Mouse (Mus musculus) neural tube, embryonic 15.5 days (tissue): ENCODE results near the gene Adamtsl1. TPM values are rescaled to one million over a fixed set of nuclear protein-coding genes. Genes with fewer than 3 reads are reported as not detected.
A peak's percentile ranks its signal among the peaks of the same experiment; 100 is the strongest.

Source experiments
- ATAC-seq: fragments of 200-750 bp; cut with Nextera tagmentation; 2 replicates; pipeline ENCODE4 v1.8.0; 2017; ENCODE audit warnings: mild to moderate bottlenecking, moderate TSS enrichment, moderate library complexity; ENCODE audit not compliant: low FRiP score
- H3K27ac ChIP-seq: fragments of 300-500 bp; sonication (generic); replicated peaks from 2 replicates; pipeline ENCODE4 v1.5.1; 2015; ENCODE audit warnings: mild to moderate bottlenecking, inconsistent platforms
- H3K27me3 ChIP-seq: fragments of 300-500 bp; sonication (generic); replicated peaks from 2 replicates; pipeline ENCODE4 v1.6.1; 2015; ENCODE audit warnings: inconsistent platforms
- H3K36me3 ChIP-seq: fragments of 300-500 bp; sonication (generic); 2 replicates; pipeline ENCODE4 v1.6.1; 2015; ENCODE audit warnings: inconsistent platforms
- H3K4me1 ChIP-seq: fragments of 300-500 bp; sonication (generic); 2 replicates; pipeline ENCODE4 v1.6.1; 2015; ENCODE audit warnings: inconsistent platforms
- H3K4me2 ChIP-seq: fragments of 300-500 bp; sonication (generic); 2 replicates; pipeline ENCODE4 v1.6.1; 2015; ENCODE audit warnings: inconsistent platforms, mild to moderate bottlenecking, moderate library complexity
- H3K4me3 ChIP-seq: fragments of 300-500 bp; sonication (generic); replicated peaks from 2 replicates; pipeline ENCODE4 v1.5.1; 2015; ENCODE audit warnings: mild to moderate bottlenecking, inconsistent platforms
- H3K9ac ChIP-seq: fragments of 300-500 bp; sonication (generic); replicated peaks from 2 replicates; pipeline ENCODE4 v1.6.1; 2015; ENCODE audit warnings: mild to moderate bottlenecking, inconsistent platforms
- H3K9me3 ChIP-seq: fragments of 300-500 bp; sonication (generic); replicated peaks from 2 replicates; pipeline ENCODE4 v1.6.1; 2016; ENCODE audit warnings: inconsistent platforms
- WGBS: fragments of 180-500 bp; shearing (Covaris S2); methylation state at CpG from one replicate; pipeline ENCODE4 v1.1.7; 2015; ENCODE audit warnings: mixed read lengths; 5-methylcytosine and 5-hydroxymethylcytosine counted together
- polyA plus RNA-seq: library from polyadenylated mRNA; unstranded; fragments of >200 nt; fragmentation: Nextera tagmentation; extraction: Ambion mirVana; gene quantifications from 2 replicates; pipeline ENCODE4 v1.2.1, GENCODE M21; 2015

Gene Adamtsl1
- polyA plus RNA-seq, 1 experiment from 2014 or later = 13.0 TPM

- ATAC-seq = no peak
Measured at GRCm38 (mm10) chr4:85763161-85764014, 249.4 kb downstream of the Adamtsl1 start.

GRCm38 (mm10) chr4:85764015-85764450, 250.1 kb downstream of the Adamtsl1 start:
- ATAC-seq = no peak
- H3K4me2 ChIP-seq = no peak overlapping the region
- no peaks in the 10 kb centered on the region for H3K36me3 ChIP-seq
- H3K9me3 ChIP-seq = no peaks in the 10 kb centered on the region
- WGBS = 87% methylated on average over 14 of the region's 14 CpGs
- no peak overlapping the region for H3K4me3 ChIP-seq
- H3K27me3 ChIP-seq = no peaks in the 10 kb centered on the region
- H3K4me1 ChIP-seq = peaks cover 8% of the 10 kb centered on the region
- no peak overlapping the region for H3K9ac ChIP-seq
- no peak overlapping the region for H3K27ac ChIP-seq

More at GRCm38 (mm10) chr4:85763161-85764014, 249.4 kb downstream of the Adamtsl1 start:
- H3K4me2 ChIP-seq = no peak overlapping the region
- 61% methylated on average over 5 of the region's 5 CpGs for WGBS
- H3K27me3 ChIP-seq = no peaks in the 10 kb centered on the region
- H3K36me3 ChIP-seq = no peaks in the 10 kb centered on the region
- H3K4me3 ChIP-seq = no peak overlapping the region
- no peaks in the 10 kb centered on the region for H3K9me3 ChIP-seq
- no peak overlapping the region for H3K27ac ChIP-seq
- H3K9ac ChIP-seq = no peak overlapping the region
- peaks cover 8% of the 10 kb centered on the region for H3K4me1 ChIP-seq

GRCm38 (mm10) chr4:85764476-85764875, 250.5 kb downstream of the Adamtsl1 start:
- H3K4me1 ChIP-seq = peaks cover 8% of the 10 kb centered on the region
- H3K9me3 ChIP-seq = no peaks in the 10 kb centered on the region
- no peak overlapping the region for H3K27ac ChIP-seq
- 41% methylated on average over 3 of the region's 3 CpGs for WGBS
- ATAC-seq = no peak
- no peak overlapping the region for H3K4me2 ChIP-seq
- H3K4me3 ChIP-seq = no peak overlapping the region
- no peaks in the 10 kb centered on the region for H3K27me3 ChIP-seq
- no peak overlapping the region for H3K9ac ChIP-seq
- no peaks in the 10 kb centered on the region for H3K36me3 ChIP-seq

DNA sequence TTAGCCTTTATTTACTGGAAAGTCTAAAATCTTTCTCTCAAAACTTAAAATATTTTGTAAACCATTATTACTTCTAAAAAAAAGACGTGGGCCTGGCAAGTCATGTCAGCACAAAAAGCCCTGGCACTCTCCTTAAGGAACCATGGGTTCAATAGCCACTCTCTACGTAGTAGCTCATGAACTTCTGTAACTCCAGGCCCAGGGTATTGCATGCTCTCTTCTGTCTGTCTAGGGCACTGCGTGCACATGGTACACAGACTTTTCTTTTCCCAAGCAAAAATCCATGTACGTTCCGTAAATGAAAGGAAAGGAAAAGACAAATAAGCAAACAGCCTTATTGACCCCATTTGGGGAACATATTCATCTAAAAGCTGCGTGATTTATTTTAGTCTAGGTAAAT, 253.7 kb downstream of the Adamtsl1 start:
- Histone ChIP-seq H3K4me2 (no peak overlapping the region), H3K27ac (peak overlapping the region; percentile 28), H3K9ac (no peak overlapping the region), H3K27me3 (no peaks in the 10 kb centered on the region), H3K4me3 (no peak overlapping the region), H3K9me3 (no peaks in the 10 kb centered on the region), H3K4me1 (peaks cover 8% of the 10 kb centered on the region), H3K36me3 (no peaks in the 10 kb centered on the region)
- WGBS = 70% methylated on average over 6 of the region's 6 CpGs
- 0 out of 2 replicates have a peak, but pooled peaks have one; percentile 48 for ATAC-seq

DNA sequence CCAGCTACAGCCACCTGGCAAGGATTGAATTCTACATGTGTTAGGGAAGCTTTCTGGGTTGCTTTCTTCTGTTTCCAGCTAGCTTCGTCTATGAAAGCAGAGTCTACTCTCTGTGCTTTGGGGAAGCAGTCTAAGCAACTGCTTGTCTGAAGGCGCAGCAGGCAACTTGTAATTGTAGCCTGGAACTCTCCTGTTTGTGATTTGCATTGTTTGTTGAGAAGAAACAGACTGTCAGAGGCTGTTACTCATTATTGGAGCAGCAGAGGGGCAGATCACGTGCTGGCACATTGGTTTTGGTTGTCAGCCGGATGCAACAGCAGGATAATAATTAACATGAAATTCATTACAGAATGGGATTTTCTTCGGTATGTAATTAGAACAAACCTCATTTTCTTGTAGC, 254.1 kb downstream of the Adamtsl1 start:
- Histone ChIP-seq H3K9me3 (no peaks in the 10 kb centered on the region), H3K4me2 (0 out of 2 replicates have a peak overlapping the region, but pooled peaks have one; percentile 2), H3K4me1 (peaks cover 8% of the 10 kb centered on the region), H3K9ac (no peak overlapping the region), H3K36me3 (no peaks in the 10 kb centered on the region), H3K27me3 (no peaks in the 10 kb centered on the region), H3K27ac (peak overlapping the region; percentile 28), H3K4me3 (no peak overlapping the region)
- ATAC-seq = peak; percentile 88
- 15% methylated on average over 5 of the region's 5 CpGs for WGBS

DNA sequence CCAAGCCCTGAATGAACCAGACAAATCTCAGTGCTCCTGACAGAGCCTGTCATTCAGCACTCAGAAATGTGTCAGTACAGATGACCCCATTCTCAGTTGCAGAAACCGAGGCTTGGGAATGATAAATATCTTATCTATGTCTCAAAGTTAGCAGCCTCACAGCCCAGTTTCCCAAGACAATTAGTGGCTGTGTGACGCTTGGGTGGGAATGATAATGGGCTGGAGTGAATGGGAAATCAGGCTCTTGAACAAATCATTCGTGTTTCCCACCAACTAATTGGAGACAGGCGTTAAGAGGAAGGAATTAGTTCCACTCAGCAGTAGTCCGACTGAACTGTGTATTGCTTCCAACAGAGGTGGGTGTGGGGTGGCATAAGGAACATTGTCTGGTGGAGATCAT, 268.5 kb downstream of the Adamtsl1 start:
- 14% methylated on average over 5 of the region's 5 CpGs for WGBS
- no peak overlapping the region for H3K9ac ChIP-seq
- H3K4me1 ChIP-seq = peaks cover 3% of the 10 kb centered on the region; the same call in 1 of the 2 replicates
- peak; percentile 59; the same call in 1 of the 2 replicates for ATAC-seq
- H3K27ac ChIP-seq = no peak overlapping the region
- no peak overlapping the region for H3K4me2 ChIP-seq
- H3K36me3 ChIP-seq = no peaks in the 10 kb centered on the region
- H3K9me3 ChIP-seq = no peaks in the 10 kb centered on the region
- H3K4me3 ChIP-seq = no peak overlapping the region
- H3K27me3 ChIP-seq = 0 out of 2 replicates have a peak, but pooled peaks cover 4% of the 10 kb centered on the region

GRCm38 (mm10) chr4:85783768-85784379, 269.9 kb downstream of the Adamtsl1 start:
- H3K4me1 ChIP-seq = peaks cover 3% of the 10 kb centered on the region; the same call in 1 of the 2 replicates
- no peak overlapping the region for H3K9ac ChIP-seq
- no peak overlapping the region for H3K4me3 ChIP-seq
- no peak overlapping the region for H3K4me2 ChIP-seq
- no peak for ATAC-seq
- H3K9me3 ChIP-seq = no peaks in the 10 kb centered on the region
- H3K27me3 ChIP-seq = 0 out of 2 replicates have a peak, but pooled peaks cover 2% of the 10 kb centered on the region
- WGBS = 43% methylated on average over 6 of the region's 6 CpGs
- H3K27ac ChIP-seq = no peak overlapping the region
- no peaks in the 10 kb centered on the region for H3K36me3 ChIP-seq

GRCm38 (mm10) chr4:85784428-85784827, 270.5 kb downstream of the Adamtsl1 start:
- Histone ChIP-seq H3K27me3 (no peaks in the 10 kb centered on the region), H3K4me2 (no peak overlapping the region), H3K36me3 (no peaks in the 10 kb centered on the region), H3K9me3 (no peaks in the 10 kb centered on the region), H3K9ac (no peak overlapping the region), H3K27ac (no peak overlapping the region), H3K4me3 (no peak overlapping the region), H3K4me1 (peaks cover 3% of the 10 kb centered on the region; the same call in 1 of the 2 replicates)
- ATAC-seq = no peak
- WGBS = 40% methylated on average over 4 of the region's 4 CpGs

- 70% methylated on average over 2 of the region's 2 CpGs for WGBS
- Histone ChIP-seq H3K36me3 (no peaks in the 10 kb centered on the region), H3K27ac (no peak overlapping the region), H3K9me3 (no peaks in the 10 kb centered on the region), H3K9ac (no peak overlapping the region), H3K4me3 (no peak overlapping the region), H3K4me2 (no peak overlapping the region), H3K27me3 (no peaks in the 10 kb centered on the region), H3K4me1 (no peaks in the 10 kb centered on the region)
- no peak for ATAC-seq
Measured at GRCm38 (mm10) chr4:85790226-85790625, 276.3 kb downstream of the Adamtsl1 start.

DNA sequence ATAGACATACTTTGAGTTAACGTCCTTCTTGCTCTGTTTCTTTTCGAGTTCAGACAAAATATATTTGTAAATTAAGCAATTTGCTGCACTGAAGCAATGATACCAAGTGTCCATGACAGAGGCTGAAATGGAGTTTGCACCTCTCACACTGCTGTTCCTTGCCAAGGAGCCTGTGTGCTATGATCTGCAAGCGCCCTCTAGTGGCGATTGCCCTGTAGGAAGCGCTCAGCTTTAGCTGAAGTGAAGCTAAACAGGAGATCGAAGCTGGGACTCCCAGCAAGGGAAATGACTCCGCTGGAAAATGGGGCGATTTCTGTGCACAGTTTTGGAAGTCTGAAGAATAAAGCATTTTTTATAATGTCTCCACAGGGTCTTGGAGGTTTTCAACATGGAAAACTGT, 287.8 kb downstream of the Adamtsl1 start:
- Histone ChIP-seq H3K4me2 (no peak overlapping the region), H3K36me3 (no peaks in the 10 kb centered on the region), H3K27me3 (no peaks in the 10 kb centered on the region), H3K9me3 (no peaks in the 10 kb centered on the region), H3K9ac (no peak overlapping the region), H3K4me1 (no peaks in the 10 kb centered on the region), H3K27ac (no peak overlapping the region), H3K4me3 (no peak overlapping the region)
- WGBS = 4% methylated on average over 8 of the region's 8 CpGs
- peak; percentile 89 for ATAC-seq

DNA sequence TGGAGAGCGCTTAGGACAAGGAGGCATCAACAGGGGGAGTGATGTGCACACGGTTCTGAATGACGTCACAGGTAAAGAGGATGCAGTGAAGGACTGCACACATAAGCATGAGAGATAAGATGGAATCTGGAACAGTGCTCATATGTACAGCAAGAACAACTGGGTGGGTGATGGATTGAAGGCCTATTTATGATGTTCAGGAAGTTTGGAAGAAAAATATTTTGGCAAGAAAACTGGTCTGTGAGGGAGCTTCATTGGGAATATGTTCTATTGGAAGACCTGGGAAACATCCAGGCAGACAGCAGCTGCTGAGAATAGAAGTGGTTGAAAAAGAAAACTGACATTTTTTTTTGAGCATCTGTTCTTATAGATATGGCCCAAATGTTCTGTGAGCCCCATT, 300.4 kb downstream of the Adamtsl1 start:
- 76% methylated on average over 3 of the region's 3 CpGs for WGBS
- no peaks in the 10 kb centered on the region for H3K27me3 ChIP-seq
- no peak for ATAC-seq
- H3K9me3 ChIP-seq = no peaks in the 10 kb centered on the region
- H3K36me3 ChIP-seq = no peaks in the 10 kb centered on the region
- no peaks in the 10 kb centered on the region for H3K4me1 ChIP-seq
- H3K4me2 ChIP-seq = no peak overlapping the region
- no peak overlapping the region for H3K27ac ChIP-seq
- H3K9ac ChIP-seq = no peak overlapping the region
- no peak overlapping the region for H3K4me3 ChIP-seq

- H3K9me3 ChIP-seq = no peaks in the 10 kb centered on the region
- no peaks in the 10 kb centered on the region for H3K4me1 ChIP-seq
- H3K27ac ChIP-seq = no peak overlapping the region
- H3K36me3 ChIP-seq = no peaks in the 10 kb centered on the region
- H3K9ac ChIP-seq = no peak overlapping the region
- H3K4me3 ChIP-seq = no peak overlapping the region
- H3K4me2 ChIP-seq = no peak overlapping the region
- WGBS = 48% methylated on average over 2 of the region's 2 CpGs
- no peak for ATAC-seq
- H3K27me3 ChIP-seq = no peaks in the 10 kb centered on the region
Measured at GRCm38 (mm10) chr4:85818504-85818903, 304.5 kb downstream of the Adamtsl1 start.
